In the genomic region with DNA sequence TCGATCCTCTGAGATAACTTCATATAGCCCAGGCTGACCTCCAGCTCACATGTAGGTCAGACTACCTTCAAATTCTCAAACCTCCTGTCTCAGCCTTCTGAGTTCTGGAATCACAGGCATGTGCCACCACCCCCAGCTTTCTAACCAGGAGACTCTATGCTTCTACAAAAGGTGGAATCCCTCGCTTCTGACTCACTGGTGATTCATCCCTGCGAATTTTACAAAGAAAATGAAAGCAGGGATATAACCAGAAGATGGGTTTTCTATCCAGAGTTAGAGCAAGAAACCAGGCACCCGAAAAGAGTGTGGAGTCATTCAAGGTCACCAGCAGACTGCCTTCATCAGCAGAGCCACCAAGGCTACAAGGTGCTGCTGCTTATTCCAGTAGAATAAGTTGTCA, we compare ENCODE assay signal across 17 mouse cellular contexts. TPM values are rescaled to one million over a fixed set of nuclear protein-coding genes. Genes with fewer than 3 reads are reported as not detected.
DNase-seq lines count a peak whose midpoint lies in the region; ATAC-seq lines count a peak whose summit lies in the region.
"Had no signal": no experiment of that assay in that cellular context is flagged by ENCODE, and none has a peak within 500 bp of the region (broad histone marks: within the 10 kb centered on the region; RNA-seq: fewer than 3 reads in every experiment).

No protein-coding gene starts in this region.

- WGBS in intestine, embryonic 16.5 days, result 77% methylated on average over 4 of the region's 4 CpGs
- WGBS in liver, embryonic 11.5 days, result 78% methylated on average over 4 of the region's 4 CpGs

- H3K9ac ChIP-seq in intestine, embryonic 16.5 days (ENCODE audit: low read depth, low read length), result no peak overlapping the region
- H3K9ac ChIP-seq in liver, embryonic 11.5 days (ENCODE audit: low read depth, low read length), result no peak overlapping the region
- H3K9ac ChIP-seq: heart, embryonic 15.5 days; hindbrain, embryonic 12.5 days; intestine, embryonic 15.5 days; neural tube, embryonic 13.5 days had no signal

- ATAC-seq in intestine, embryonic 16.5 days, result no peak
- ATAC-seq in liver, embryonic 11.5 days (replicated peaks; ENCODE audit: low FRiP score), result no peak
- ATAC-seq: forebrain, embryonic 16.5 days; intestine, embryonic 15.5 days had no signal

- H3K4me2 ChIP-seq in intestine, embryonic 16.5 days (ENCODE audit: low read depth, low read length), result no peak overlapping the region
- H3K4me2 ChIP-seq in liver, embryonic 11.5 days, result no peak overlapping the region
- H3K4me2 ChIP-seq: heart, embryonic 15.5 days; hindbrain, embryonic 12.5 days; intestine, embryonic 15.5 days; neural tube, embryonic 13.5 days had no signal

- H3K4me3 ChIP-seq in intestine, embryonic 16.5 days (ENCODE audit: low read length), result no peak overlapping the region
- H3K4me3 ChIP-seq in liver, embryonic 11.5 days (ENCODE audit: low read depth, low read length), result no peak overlapping the region
- H3K4me3 ChIP-seq: heart, embryonic 15.5 days; hindbrain, embryonic 12.5 days; intestine, embryonic 15.5 days; megakaryocyte, embryonic 14.5 days; neural tube, embryonic 13.5 days had no signal

- no peaks in the 10 kb centered on the region for H3K4me1 ChIP-seq in intestine, embryonic 16.5 days (ENCODE audit: control insufficient read depth, insufficient read depth, low read length)
- H3K4me1 ChIP-seq in liver, embryonic 11.5 days (replicated peaks; ENCODE audit: control insufficient read depth, insufficient read depth, low read length), result no peaks in the 10 kb centered on the region
- H3K4me1 ChIP-seq: heart, embryonic 15.5 days; hindbrain, embryonic 12.5 days; intestine, embryonic 15.5 days; neural tube, embryonic 13.5 days had no signal

- H3K27me3 ChIP-seq in intestine, embryonic 16.5 days (replicated peaks; ENCODE audit: control insufficient read depth, insufficient read depth, low read length), result no peaks in the 10 kb centered on the region
- no peaks in the 10 kb centered on the region for H3K27me3 ChIP-seq in liver, embryonic 11.5 days (replicated peaks; ENCODE audit: control insufficient read depth, insufficient read depth, low read length)
- H3K27me3 ChIP-seq: heart, embryonic 15.5 days; hindbrain, embryonic 12.5 days; intestine, embryonic 15.5 days; megakaryocyte, embryonic 14.5 days; neural tube, embryonic 13.5 days had no signal

- no peaks in the 10 kb centered on the region for H3K9me3 ChIP-seq in intestine, embryonic 16.5 days (ENCODE audit: control insufficient read depth, low read length)
- no peaks in the 10 kb centered on the region for H3K9me3 ChIP-seq in liver, embryonic 11.5 days (ENCODE audit: control insufficient read depth, low read length)
- H3K9me3 ChIP-seq: heart, embryonic 15.5 days; intestine, embryonic 15.5 days; neural tube, embryonic 13.5 days had no signal

- no peaks in the 10 kb centered on the region for H3K36me3 ChIP-seq in intestine, embryonic 16.5 days (ENCODE audit: control insufficient read depth, insufficient read depth, low read length)
- no peaks in the 10 kb centered on the region for H3K36me3 ChIP-seq in liver, embryonic 11.5 days (ENCODE audit: control insufficient read depth, insufficient read depth, low read length)
- H3K36me3 ChIP-seq: heart, embryonic 15.5 days; hindbrain, embryonic 12.5 days; intestine, embryonic 15.5 days; neural tube, embryonic 13.5 days had no signal

- peak; percentile 59 for DNase-seq in adrenal gland, adult 2 months
- no peak for DNase-seq in adrenal gland, postnatal 4 days (ENCODE audit: low spot score in 2 of 2)
- DNase-seq in right cerebral cortex, adult 2 months (ENCODE audit: low spot score in 2 of 2), result peak; percentile 67 to 68
- DNase-seq in right cerebral cortex, postnatal 14 days, result no peak
- peak; percentile 50 to 68 for DNase-seq in frontal cortex, postnatal 36 days (ENCODE audit: low spot score in 2 of 2)
- DNase-seq in thymus, postnatal 25 days, result no peak
- DNase-seq in liver, embryonic 11.5 days (ENCODE audit: low spot score), result no peak
- DNase-seq: kidney, postnatal 10 days; thymus, adult 18-20 months had no signal

- no peak overlapping the region for H3K27ac ChIP-seq in intestine, embryonic 16.5 days (ENCODE audit: low read length)
- H3K27ac ChIP-seq in liver, embryonic 11.5 days (ENCODE audit: low read depth, low read length), result no peak overlapping the region
- H3K27ac ChIP-seq: heart, embryonic 15.5 days; hindbrain, embryonic 12.5 days; intestine, embryonic 15.5 days; neural tube, embryonic 13.5 days had no signal

RNA-seq across cellular contexts. Expression of a gene that starts 49.4 kb away (rescaled TPM):
- 10 to 100 TPM; 75.8 to 85.6 TPM for total RNA-seq in adrenal gland, adult 2 months (2021)
- 64.4 and 66.5 TPM in 2 replicates for polyA plus RNA-seq in adrenal gland, adult 2 months (2012; rRNA removed)
- total RNA-seq in adrenal gland, postnatal 4 days (2021), result 10 to 100 TPM; 44.4 to 51.1 TPM
- polyA plus RNA-seq in intestine, embryonic 16.5 days (2015; fragmentation: Nextera tagmentation; extraction: Ambion mirVana), result 3.3 and 4.0 TPM in 2 replicates
- 2.3 and 2.8 TPM in 2 replicates for polyA plus RNA-seq in liver, embryonic 11.5 days (2014; fragmentation: Nextera tagmentation; extraction: Ambion mirVana)
- total RNA-seq: MEL had no signal

Comparison
In these comparisons a context has a peak if more than half of its experiments do, and no peak if none do; other contexts are left out.
1. DNase-seq: peak in adrenal gland, adult 2 months (single experiment), right cerebral cortex, adult 2 months (2 of 2) and frontal cortex, postnatal 36 days (2 of 2); none in adrenal gland, postnatal 4 days (0 of 2), right cerebral cortex, postnatal 14 days (single experiment), thymus, postnatal 25 days (single experiment) and liver, embryonic 11.5 days (single experiment).
2. RNA of a gene that starts 49.4 kb away (polyA plus RNA-seq): 64.4 to 66.5 TPM in adrenal gland, adult 2 months; 3.3 to 4.0 TPM in intestine, embryonic 16.5 days and 2.3 to 2.8 TPM in liver, embryonic 11.5 days; every median in the first group is over 10 times any median in the second.